Mouse (Mus musculus) ES-E14 (cell line): ENCODE measurements around the gene Nono.

Experiments used
- CHD2 ChIP-seq: IDR thresholded peaks from 2 replicates; pipeline ENCODE4 v1.6.1; 2014; ENCODE audit warnings: mild to moderate bottlenecking, low read depth, low read length, inconsistent platforms
- HCFC1 ChIP-seq: IDR thresholded peaks from 2 replicates; pipeline ENCODE4 v1.6.1; 2012; ENCODE audit warnings: low read length, inconsistent platforms, borderline replicate concordance; ENCODE audit not compliant: insufficient read depth
- MAFK ChIP-seq: IDR thresholded peaks from 2 replicates; pipeline ENCODE4 v1.6.1; 2014; ENCODE audit warnings: mild to moderate bottlenecking, low read depth, low read length, inconsistent platforms; ENCODE audit not compliant: insufficient read depth
- ZC3H11A ChIP-seq: IDR thresholded peaks from 2 replicates; pipeline ENCODE4 v1.6.1; 2012; ENCODE audit warnings: low read depth, mild to moderate bottlenecking, inconsistent platforms, low read length, borderline replicate concordance
- ZNF384 ChIP-seq: IDR thresholded peaks from 2 replicates; pipeline ENCODE4 v1.6.1; 2012; ENCODE audit warnings: low read depth, low read length, inconsistent platforms

GRCm38 (mm10) chrX:101418946-101419724, 10.0 kb upstream of the Nono start:
- no peak for TF ChIP-seq ZC3H11A
- no peak for TF ChIP-seq ZNF384
- no peak for TF ChIP-seq CHD2
- TF ChIP-seq HCFC1, result no peak
- TF ChIP-seq MAFK, result no peak
